Mouse (Mus musculus): ENCODE results near the gene Nfyb. TPM values are rescaled to one million over a fixed set of nuclear protein-coding genes. Genes with fewer than 3 reads are reported as not detected.

Nfyb gene
- polyA plus RNA-seq, 1 experiment from 2014 or later: 44.5 TPM

DNA sequence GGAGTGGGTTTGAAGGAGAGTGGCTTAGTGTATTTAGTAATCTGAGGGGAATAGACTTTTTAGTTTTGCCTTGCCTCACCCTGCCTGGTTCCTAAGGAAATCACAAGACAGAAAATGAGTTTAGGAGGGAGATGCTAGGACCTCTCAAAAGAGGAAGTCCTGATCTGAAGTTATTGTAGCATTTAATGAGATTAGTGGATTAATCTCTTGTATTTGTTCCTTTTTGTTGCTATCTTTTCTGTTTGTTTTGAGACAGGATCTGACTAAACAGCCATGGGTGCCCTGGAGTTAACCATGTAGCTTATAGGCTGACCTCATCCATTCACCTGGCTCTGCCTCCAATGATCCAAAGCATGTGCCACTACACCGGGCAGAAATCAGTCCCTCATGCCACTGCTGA is 21.4 kb downstream of the Nfyb start:
- H3K4me2 ChIP-seq (ENCODE audit: low read length): no peak overlapping the region
- no peak overlapping the region for H3K9ac ChIP-seq (ENCODE audit: low read depth, low read length)
- H3K4me1 ChIP-seq (ENCODE audit: control insufficient read depth, insufficient read depth, low read length): no peaks in the 10 kb centered on the region
- H3K36me3 ChIP-seq (ENCODE audit: control insufficient read depth, insufficient read depth, low read length): peaks cover 17% of the 10 kb centered on the region
- 62% methylated on average over 1 of the region's 1 CpGs for WGBS
- H3K9me3 ChIP-seq (replicated peaks; ENCODE audit: control insufficient read depth, low read length, poor library complexity, severe bottlenecking): no peaks in the 10 kb centered on the region
- H3K27ac ChIP-seq (ENCODE audit: low read length): no peak overlapping the region
- no peak for ATAC-seq
- no peaks in the 10 kb centered on the region for H3K27me3 ChIP-seq (ENCODE audit: control insufficient read depth, insufficient read depth, low read depth, low read length)
- no peak overlapping the region for H3K4me3 ChIP-seq (ENCODE audit: low read depth, low read length)

DNA sequence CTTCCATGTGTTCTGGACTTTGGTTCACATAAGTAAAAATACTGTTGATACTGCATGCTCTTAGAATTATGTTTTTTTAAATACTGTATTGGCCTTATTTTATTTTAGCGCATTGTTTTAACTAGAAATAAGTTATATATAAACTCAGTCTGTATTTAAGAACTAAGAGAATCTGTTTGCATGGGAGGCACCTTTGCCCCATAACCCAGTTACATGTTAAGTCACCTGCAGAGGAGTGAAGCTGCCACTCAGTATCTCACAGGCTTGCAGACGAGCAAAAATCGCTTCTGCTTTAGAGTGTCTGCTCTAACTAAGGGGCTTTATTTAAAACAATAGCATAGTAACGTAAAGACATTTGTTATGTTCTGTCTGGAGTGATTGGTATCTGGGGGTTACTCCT is 22.1 kb downstream of the Nfyb start:
- 94% methylated on average over 4 of the region's 4 CpGs for WGBS
- no peak overlapping the region for H3K9ac ChIP-seq (ENCODE audit: low read depth, low read length)
- no peaks in the 10 kb centered on the region for H3K4me1 ChIP-seq (ENCODE audit: control insufficient read depth, insufficient read depth, low read length)
- no peak overlapping the region for H3K4me2 ChIP-seq (ENCODE audit: low read length)
- H3K36me3 ChIP-seq (ENCODE audit: control insufficient read depth, insufficient read depth, low read length): peaks cover 13% of the 10 kb centered on the region
- no peak overlapping the region for H3K27ac ChIP-seq (ENCODE audit: low read length)
- no peaks in the 10 kb centered on the region for H3K9me3 ChIP-seq (replicated peaks; ENCODE audit: control insufficient read depth, low read length, poor library complexity, severe bottlenecking)
- H3K4me3 ChIP-seq (ENCODE audit: low read depth, low read length): no peak overlapping the region
- no peaks in the 10 kb centered on the region for H3K27me3 ChIP-seq (ENCODE audit: control insufficient read depth, insufficient read depth, low read depth, low read length)
- no peak for ATAC-seq

DNA sequence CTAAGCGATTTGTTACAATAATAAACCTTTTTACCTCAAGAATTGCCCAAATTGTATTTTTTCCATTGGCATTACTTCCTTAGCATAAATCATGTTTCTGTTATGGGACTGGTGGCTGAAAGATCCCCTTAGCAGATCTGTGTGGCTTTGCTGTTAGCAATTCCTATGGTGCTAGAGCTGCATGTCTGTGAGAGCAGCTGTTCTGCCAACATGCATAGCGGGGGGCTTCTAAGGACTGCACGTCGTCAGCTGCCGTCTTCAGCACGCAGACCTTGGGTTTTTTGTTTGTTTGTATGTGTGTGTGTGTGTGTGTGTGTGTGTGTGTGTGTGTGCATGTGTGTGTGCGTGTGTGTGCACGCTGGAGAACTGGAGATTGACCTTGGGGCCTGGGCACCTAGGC is 22.6 kb downstream of the Nfyb start:
- no peak overlapping the region for H3K27ac ChIP-seq (ENCODE audit: low read length)
- 73% methylated on average over 8 of the region's 8 CpGs for WGBS
- no peaks in the 10 kb centered on the region for H3K27me3 ChIP-seq (ENCODE audit: control insufficient read depth, insufficient read depth, low read depth, low read length)
- H3K4me3 ChIP-seq (ENCODE audit: low read depth, low read length): no peak overlapping the region
- no peak overlapping the region for H3K9ac ChIP-seq (ENCODE audit: low read depth, low read length)
- no peak for ATAC-seq
- no peaks in the 10 kb centered on the region for H3K9me3 ChIP-seq (replicated peaks; ENCODE audit: control insufficient read depth, low read length, poor library complexity, severe bottlenecking)
- peaks cover 9% of the 10 kb centered on the region; the same call in 1 of the 2 replicates for H3K36me3 ChIP-seq (ENCODE audit: control insufficient read depth, insufficient read depth, low read length)
- H3K4me2 ChIP-seq (ENCODE audit: low read length): no peak overlapping the region
- H3K4me1 ChIP-seq (ENCODE audit: control insufficient read depth, insufficient read depth, low read length): no peaks in the 10 kb centered on the region

DNA sequence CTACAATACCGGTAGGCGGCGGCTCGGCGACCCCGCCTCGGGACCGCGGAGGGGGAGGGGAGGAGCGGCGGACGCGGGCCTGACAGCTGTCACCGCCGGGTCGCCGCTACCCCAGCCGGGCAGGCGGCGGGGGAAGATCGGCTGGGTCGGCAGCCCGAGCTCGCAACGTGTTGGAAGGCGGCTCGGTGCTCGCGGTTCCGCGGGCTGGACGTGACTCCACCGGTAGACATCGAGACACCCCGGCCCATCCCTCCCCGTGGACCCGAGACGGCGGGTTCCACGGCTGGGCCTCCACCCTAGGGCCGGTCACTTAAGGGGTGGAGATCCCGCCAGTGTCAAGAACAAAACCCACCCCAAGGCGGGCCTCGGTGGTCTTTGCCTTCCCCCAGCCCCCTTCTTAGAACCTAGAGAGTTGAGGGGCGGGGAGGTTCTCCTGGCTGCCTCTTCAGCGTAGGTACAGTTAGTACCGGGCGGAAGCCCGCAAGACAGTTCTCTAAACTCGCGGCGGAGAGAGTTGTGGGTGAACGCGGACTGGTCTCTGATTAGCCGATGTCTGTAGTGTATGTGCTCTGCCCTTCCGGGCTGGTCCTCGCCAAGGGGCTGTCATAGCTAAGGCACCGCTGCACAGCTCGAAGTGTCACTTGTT is 64.5 kb downstream of the Nfyb start:
- Histone ChIP-seq H3K9ac (ENCODE audit: low read depth, low read length) (peak overlapping the region; percentile 90), H3K4me1 (ENCODE audit: control insufficient read depth, insufficient read depth, low read length) (peaks cover 14% of the 10 kb centered on the region), H3K27me3 (ENCODE audit: control insufficient read depth, insufficient read depth, low read depth, low read length) (no peaks in the 10 kb centered on the region), H3K9me3 (replicated peaks; ENCODE audit: control insufficient read depth, low read length, poor library complexity, severe bottlenecking) (no peaks in the 10 kb centered on the region), H3K4me3 (ENCODE audit: low read depth, low read length) (peak overlapping the region; percentile 90), H3K36me3 (ENCODE audit: control insufficient read depth, insufficient read depth, low read length) (peaks cover 6% of the 10 kb centered on the region; the same call in 1 of the 2 replicates), H3K4me2 (ENCODE audit: low read length) (peak overlapping the region; percentile 84), H3K27ac (ENCODE audit: low read length) (peak overlapping the region; percentile 86)
- WGBS: under 1% methylated on average over 54 of the region's 59 CpGs
- ATAC-seq: peak; percentile 82

DNA sequence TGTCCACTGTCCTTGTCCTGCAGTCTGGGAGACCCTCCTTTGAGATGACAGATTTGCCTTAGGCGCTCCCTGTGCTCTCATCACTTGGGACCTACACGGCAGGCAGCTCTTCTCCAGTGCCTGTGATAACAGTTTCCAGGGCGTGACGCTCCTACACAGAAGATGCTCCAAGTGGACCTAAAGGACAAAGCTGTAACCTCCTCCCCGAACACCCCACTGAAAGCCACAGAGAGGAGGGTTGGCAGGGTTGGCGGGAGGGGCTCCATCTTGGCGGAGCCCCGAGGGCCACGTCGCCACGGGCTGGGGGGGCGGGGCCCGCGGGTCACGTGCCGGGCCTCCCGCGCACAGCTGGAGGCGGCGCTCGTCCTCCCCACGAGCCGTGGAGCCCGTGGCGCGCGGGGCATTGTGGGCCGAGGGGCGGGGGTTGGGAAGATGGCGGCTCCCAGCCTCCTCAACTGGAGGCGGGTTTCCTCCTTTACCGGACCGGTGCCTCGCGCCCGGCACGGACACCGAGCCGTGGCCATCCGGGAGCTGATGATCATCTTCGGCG is 65.2 kb downstream of the Nfyb start:
- Histone ChIP-seq H3K9ac (ENCODE audit: low read depth, low read length) (peak overlapping the region; percentile 90), H3K4me3 (ENCODE audit: low read depth, low read length) (peak overlapping the region; percentile 90), H3K4me1 (ENCODE audit: control insufficient read depth, insufficient read depth, low read length) (peaks cover 14% of the 10 kb centered on the region), H3K4me2 (ENCODE audit: low read length) (peak overlapping the region; percentile 59), H3K27me3 (ENCODE audit: control insufficient read depth, insufficient read depth, low read depth, low read length) (no peaks in the 10 kb centered on the region), H3K9me3 (replicated peaks; ENCODE audit: control insufficient read depth, low read length, poor library complexity, severe bottlenecking) (no peaks in the 10 kb centered on the region), H3K27ac (ENCODE audit: low read length) (peak overlapping the region; percentile 86), H3K36me3 (ENCODE audit: control insufficient read depth, insufficient read depth, low read length) (peaks cover 6% of the 10 kb centered on the region; the same call in 1 of the 2 replicates)
- under 1% methylated on average over 41 of the region's 42 CpGs for WGBS
- peak; percentile 94 for ATAC-seq

Other genes starting within 250 kb of the Nfyb start
- gene 1190007I07Rik, start 140.9 kb downstream of the Nfyb start, polyA plus RNA-seq (2015; fragmentation: Nextera tagmentation; extraction: Ambion mirVana): 35.4 and 35.5 TPM in 2 replicates
- gene Tdg, start 134.3 kb downstream of the Nfyb start, polyA plus RNA-seq (2015; fragmentation: Nextera tagmentation; extraction: Ambion mirVana): 147 and 161 TPM in 2 replicates
- gene Glt8d2, start 73.5 kb downstream of the Nfyb start, polyA plus RNA-seq (2015; fragmentation: Nextera tagmentation; extraction: Ambion mirVana): 0.63 and 0.68 TPM in 2 replicates
- gene Hcfc2, start 68.0 kb downstream of the Nfyb start, polyA plus RNA-seq (2015; fragmentation: Nextera tagmentation; extraction: Ambion mirVana): 39.2 and 47.9 TPM in 2 replicates
- gene Txnrd1, start 69.8 kb upstream of the Nfyb start, polyA plus RNA-seq (2015; fragmentation: Nextera tagmentation; extraction: Ambion mirVana): 101 and 115 TPM in 2 replicates
- 0.36 and 0.42 TPM in 2 replicates for gene Eid3, start 102.5 kb upstream of the Nfyb start, polyA plus RNA-seq (2015; fragmentation: Nextera tagmentation; extraction: Ambion mirVana)
- gene Chst11, start 221.4 kb upstream of the Nfyb start, polyA plus RNA-seq (2015; fragmentation: Nextera tagmentation; extraction: Ambion mirVana): 3.2 and 4.1 TPM in 2 replicates